Mouse (Mus musculus) cerebellum, adult (tissue): ENCODE measurements around the gene Sipa1l2.

Experiments
- ATAC-seq: cut with Nextera tagmentation; 2 replicates; pipeline ENCODE4 v1.9.2; 2017; ENCODE audit warnings: mild to moderate bottlenecking, moderate library complexity, mixed read lengths; ENCODE audit not compliant: insufficient number of reproducible peaks, low FRiP score, low TSS enrichment

Sipa1l2 gene

GRCm38 (mm10) chr8:125569533-125570365, at the start of gene Sipa1l2:
Gene Sipa1l2, minus strand, starts transcription at chr8:125569808.
- ATAC-seq = peak; percentile 69

GRCm38 (mm10) chr8:125618543-125619335, 49.1 kb upstream of the Sipa1l2 start:
- no peak for ATAC-seq

- ATAC-seq = no peak
Observed at GRCm38 (mm10) chr8:125616935-125617334, 47.3 kb upstream of the Sipa1l2 start.

GRCm38 (mm10) chr8:125616039-125616438, 46.4 kb upstream of the Sipa1l2 start:
- ATAC-seq = no peak

- ATAC-seq = no peak
Observed at GRCm38 (mm10) chr8:125613552-125613951, 43.9 kb upstream of the Sipa1l2 start.

GRCm38 (mm10) chr8:125611799-125612560, 42.4 kb upstream of the Sipa1l2 start:
- ATAC-seq = no peak

GRCm38 (mm10) chr8:125611024-125611798, 41.6 kb upstream of the Sipa1l2 start:
- no peak for ATAC-seq

GRCm38 (mm10) chr8:125609737-125610136, 40.1 kb upstream of the Sipa1l2 start:
- no peak for ATAC-seq

GRCm38 (mm10) chr8:125607714-125608223, 38.2 kb upstream of the Sipa1l2 start:
- no peak for ATAC-seq

- no peak for ATAC-seq
Observed at GRCm38 (mm10) chr8:125606937-125607336, 37.3 kb upstream of the Sipa1l2 start.

- ATAC-seq = no peak
Observed at GRCm38 (mm10) chr8:125604817-125605512, 35.4 kb upstream of the Sipa1l2 start.

GRCm38 (mm10) chr8:125604213-125604816, 34.7 kb upstream of the Sipa1l2 start:
- ATAC-seq = no peak

- no peak for ATAC-seq
Observed at GRCm38 (mm10) chr8:125603312-125603840, 33.8 kb upstream of the Sipa1l2 start.

GRCm38 (mm10) chr8:125600033-125600686, 30.6 kb upstream of the Sipa1l2 start:
- ATAC-seq = no peak

- peak; percentile 58; the same call in 1 of the 2 replicates for ATAC-seq
Observed at GRCm38 (mm10) chr8:125595571-125596508, 26.2 kb upstream of the Sipa1l2 start.

- no peak for ATAC-seq
Observed at GRCm38 (mm10) chr8:125590363-125590762, 20.8 kb upstream of the Sipa1l2 start.

GRCm38 (mm10) chr8:125586587-125586986, 17.0 kb upstream of the Sipa1l2 start:
- ATAC-seq = no peak
